Mouse (Mus musculus): ENCODE data around the gene Pkp4. TPM values are rescaled to one million over a fixed set of nuclear protein-coding genes. Genes with fewer than 3 reads are reported as not detected.

The Pkp4 gene
- polyA plus RNA-seq, 1 experiment from 2014 or later: 14.7 TPM

- no peaks in the 10 kb centered on the region for H3K27me3 ChIP-seq (ENCODE audit: insufficient read depth, poor library complexity, severe bottlenecking)
- 74% methylated on average over 3 of the region's 3 CpGs for WGBS
- H3K4me1 ChIP-seq (replicated peaks): no peaks in the 10 kb centered on the region
- peaks cover 8% of the 10 kb centered on the region; the same call in 1 of the 2 replicates for H3K36me3 ChIP-seq
- H3K4me3 ChIP-seq: no peak overlapping the region
- H3K9me3 ChIP-seq: no peaks in the 10 kb centered on the region
- no peak for DNase-seq (ENCODE audit: low spot score)
- no peak overlapping the region for H3K27ac ChIP-seq
Observed at GRCm38 (mm10) chr2:59170208-59170589, 9.5 kb downstream of the Pkp4 start.

GRCm38 (mm10) chr2:59170593-59170992 is 9.9 kb downstream of the Pkp4 start:
- Histone ChIP-seq H3K27ac (no peak overlapping the region), H3K27me3 (ENCODE audit: insufficient read depth, poor library complexity, severe bottlenecking) (no peaks in the 10 kb centered on the region), H3K4me3 (no peak overlapping the region), H3K36me3 (peaks cover 8% of the 10 kb centered on the region; the same call in 1 of the 2 replicates), H3K9me3 (no peaks in the 10 kb centered on the region), H3K4me1 (replicated peaks) (no peaks in the 10 kb centered on the region)
- no peak for DNase-seq (ENCODE audit: low spot score)
- WGBS: 97% methylated on average over 5 of the region's 5 CpGs

- no peak for DNase-seq (ENCODE audit: low spot score)
- WGBS: 83% methylated on average over 5 of the region's 5 CpGs
- Histone ChIP-seq H3K9me3 (no peaks in the 10 kb centered on the region), H3K27me3 (ENCODE audit: insufficient read depth, poor library complexity, severe bottlenecking) (no peaks in the 10 kb centered on the region), H3K4me3 (no peak overlapping the region), H3K4me1 (replicated peaks) (no peaks in the 10 kb centered on the region), H3K36me3 (peaks cover 8% of the 10 kb centered on the region; the same call in 1 of the 2 replicates), H3K27ac (no peak overlapping the region)
Observed at GRCm38 (mm10) chr2:59171533-59171932, 10.9 kb downstream of the Pkp4 start.

- Histone ChIP-seq H3K4me1 (replicated peaks) (peaks cover 20% of the 10 kb centered on the region), H3K27ac (no peak overlapping the region), H3K4me3 (no peak overlapping the region), H3K9me3 (no peaks in the 10 kb centered on the region), H3K36me3 (peaks cover 8% of the 10 kb centered on the region; the same call in 1 of the 2 replicates), H3K27me3 (ENCODE audit: insufficient read depth, poor library complexity, severe bottlenecking) (no peaks in the 10 kb centered on the region)
- DNase-seq (ENCODE audit: low spot score): no peak
- WGBS: 84% methylated on average over 6 of the region's 6 CpGs
Observed at GRCm38 (mm10) chr2:59175926-59176325, 15.3 kb downstream of the Pkp4 start.

- WGBS: 89% methylated on average over 8 of the region's 8 CpGs
- Histone ChIP-seq H3K27ac (no peak overlapping the region), H3K9me3 (no peaks in the 10 kb centered on the region), H3K4me3 (no peak overlapping the region), H3K36me3 (0 out of 2 replicates have a peak, but pooled peaks cover 5% of the 10 kb centered on the region), H3K4me1 (replicated peaks) (peaks cover 20% of the 10 kb centered on the region), H3K27me3 (ENCODE audit: insufficient read depth, poor library complexity, severe bottlenecking) (no peaks in the 10 kb centered on the region)
- no peak for DNase-seq (ENCODE audit: low spot score)
Observed at GRCm38 (mm10) chr2:59178191-59178590, 17.5 kb downstream of the Pkp4 start.

- peaks cover 20% of the 10 kb centered on the region for H3K4me1 ChIP-seq (replicated peaks)
- no peaks in the 10 kb centered on the region for H3K9me3 ChIP-seq
- no peaks in the 10 kb centered on the region for H3K27me3 ChIP-seq (ENCODE audit: insufficient read depth, poor library complexity, severe bottlenecking)
- DNase-seq (ENCODE audit: low spot score): no peak
- H3K27ac ChIP-seq: no peak overlapping the region
- H3K36me3 ChIP-seq: 0 out of 2 replicates have a peak, but pooled peaks cover 4% of the 10 kb centered on the region
- whole genome bisulfite sequencing: 83% methylated on average over 4 of the region's 4 CpGs
- H3K4me3 ChIP-seq: no peak overlapping the region
Observed at GRCm38 (mm10) chr2:59178960-59179359, 18.3 kb downstream of the Pkp4 start.

- no peak overlapping the region for H3K27ac ChIP-seq
- H3K27me3 ChIP-seq (ENCODE audit: insufficient read depth, poor library complexity, severe bottlenecking): no peaks in the 10 kb centered on the region
- no peak overlapping the region for H3K4me3 ChIP-seq
- WGBS: 59% methylated on average over 5 of the region's 5 CpGs
- H3K9me3 ChIP-seq: no peaks in the 10 kb centered on the region
- no peak for DNase-seq (ENCODE audit: low spot score)
- H3K4me1 ChIP-seq (replicated peaks): peaks cover 20% of the 10 kb centered on the region
- no peaks in the 10 kb centered on the region for H3K36me3 ChIP-seq
Observed at GRCm38 (mm10) chr2:59179487-59179886, 18.8 kb downstream of the Pkp4 start.

GRCm38 (mm10) chr2:59181321-59182113 is 20.9 kb downstream of the Pkp4 start:
- DNase-seq (ENCODE audit: low spot score): no peak
- Histone ChIP-seq H3K27me3 (ENCODE audit: insufficient read depth, poor library complexity, severe bottlenecking) (no peaks in the 10 kb centered on the region), H3K9me3 (no peaks in the 10 kb centered on the region), H3K27ac (no peak overlapping the region), H3K4me1 (replicated peaks) (peaks cover 20% of the 10 kb centered on the region), H3K4me3 (no peak overlapping the region), H3K36me3 (0 out of 2 replicates have a peak, but pooled peaks cover under 1% of the 10 kb centered on the region)
- WGBS: 91% methylated on average over 15 of the region's 15 CpGs

GRCm38 (mm10) chr2:59183541-59183940 is 22.9 kb downstream of the Pkp4 start:
- Histone ChIP-seq H3K4me3 (no peak overlapping the region), H3K27me3 (ENCODE audit: insufficient read depth, poor library complexity, severe bottlenecking) (no peaks in the 10 kb centered on the region), H3K4me1 (replicated peaks) (peaks cover 15% of the 10 kb centered on the region), H3K9me3 (no peaks in the 10 kb centered on the region), H3K36me3 (peaks cover 18% of the 10 kb centered on the region), H3K27ac (no peak overlapping the region)
- no peak for DNase-seq (ENCODE audit: low spot score)
- WGBS: 82% methylated on average over 4 of the region's 4 CpGs

- WGBS: 94% methylated on average over 11 of the region's 11 CpGs
- H3K27ac ChIP-seq: no peak overlapping the region
- DNase-seq (ENCODE audit: low spot score): no peak
- H3K4me3 ChIP-seq: no peak overlapping the region
- H3K36me3 ChIP-seq: peaks cover 21% of the 10 kb centered on the region
- no peaks in the 10 kb centered on the region for H3K27me3 ChIP-seq (ENCODE audit: insufficient read depth, poor library complexity, severe bottlenecking)
- peaks cover 8% of the 10 kb centered on the region; the same call in 1 of the 2 replicates for H3K4me1 ChIP-seq (replicated peaks)
- no peaks in the 10 kb centered on the region for H3K9me3 ChIP-seq
Observed at GRCm38 (mm10) chr2:59184107-59185064, 23.7 kb downstream of the Pkp4 start.

GRCm38 (mm10) chr2:59186122-59186521 is 25.5 kb downstream of the Pkp4 start:
- no peak overlapping the region for H3K27ac ChIP-seq
- DNase-seq (ENCODE audit: low spot score): no peak
- H3K27me3 ChIP-seq (ENCODE audit: insufficient read depth, poor library complexity, severe bottlenecking): no peaks in the 10 kb centered on the region
- H3K4me1 ChIP-seq (replicated peaks): 0 out of 2 replicates have a peak, but pooled peaks cover 3% of the 10 kb centered on the region
- peaks cover 22% of the 10 kb centered on the region for H3K36me3 ChIP-seq
- no peaks in the 10 kb centered on the region for H3K9me3 ChIP-seq
- 96% methylated on average over 8 of the region's 8 CpGs for WGBS
- no peak overlapping the region for H3K4me3 ChIP-seq

GRCm38 (mm10) chr2:59186966-59187365 is 26.3 kb downstream of the Pkp4 start:
- 96% methylated on average over 6 of the region's 6 CpGs for WGBS

More at GRCm38 (mm10) chr2:59186966-59187365, 26.3 kb downstream of the Pkp4 start:
- peaks cover 26% of the 10 kb centered on the region for H3K36me3 ChIP-seq
- H3K27ac ChIP-seq: no peak overlapping the region
- H3K9me3 ChIP-seq: no peaks in the 10 kb centered on the region
- DNase-seq (ENCODE audit: low spot score): no peak
- 0 out of 2 replicates have a peak, but pooled peaks cover 6% of the 10 kb centered on the region for H3K4me1 ChIP-seq (replicated peaks)
- no peaks in the 10 kb centered on the region for H3K27me3 ChIP-seq (ENCODE audit: insufficient read depth, poor library complexity, severe bottlenecking)
- no peak overlapping the region for H3K4me3 ChIP-seq
